Mouse (Mus musculus): ENCODE measurements around the gene Olfr923.

Olfr923 gene

DNA sequence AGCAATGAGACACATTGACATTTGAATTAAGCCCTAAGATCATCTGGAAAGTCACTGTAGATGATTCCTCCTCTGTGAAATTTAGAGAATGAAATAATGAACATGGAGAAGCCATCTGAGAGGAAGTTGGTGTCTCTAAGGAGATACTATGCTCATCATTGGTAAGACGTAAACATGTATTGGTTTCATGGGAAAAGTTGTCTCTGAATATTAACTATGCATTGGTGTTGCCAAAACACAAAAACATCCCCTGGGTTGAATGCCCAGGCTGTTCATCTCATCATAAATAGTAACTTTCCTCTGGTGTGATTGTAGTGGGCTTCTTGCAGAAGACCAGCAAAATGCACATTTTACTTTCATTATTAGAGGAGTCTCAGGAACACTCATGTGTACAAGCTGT is at the start of gene Olfr923:
TSS of gene Olfr923 (plus strand) at position 301 of the 400 bp plus-strand sequence.
- no peak for DNase-seq (ENCODE audit: low read depth, low spot score)

DNA sequence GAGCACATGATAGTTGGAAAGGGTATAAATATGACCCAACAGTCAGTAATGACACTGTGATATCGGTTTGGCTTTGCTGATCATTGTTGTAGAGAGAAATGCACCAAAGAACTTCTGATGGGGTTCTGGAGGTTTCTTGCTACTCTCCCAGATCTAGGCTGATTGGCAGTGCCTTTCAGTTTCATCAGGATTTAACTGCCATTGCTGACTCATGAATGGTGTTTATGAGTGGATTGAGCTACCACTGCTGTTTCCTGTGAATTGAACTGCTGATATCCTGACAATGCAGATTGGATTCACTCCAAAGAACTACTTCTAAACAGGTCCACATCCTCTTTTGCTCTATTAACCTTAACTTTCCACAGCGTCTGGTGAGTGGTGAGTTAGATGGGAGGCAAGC is 33.7 kb upstream of the Olfr923 start:
- no peak for DNase-seq (ENCODE audit: low read depth, low spot score)

DNA sequence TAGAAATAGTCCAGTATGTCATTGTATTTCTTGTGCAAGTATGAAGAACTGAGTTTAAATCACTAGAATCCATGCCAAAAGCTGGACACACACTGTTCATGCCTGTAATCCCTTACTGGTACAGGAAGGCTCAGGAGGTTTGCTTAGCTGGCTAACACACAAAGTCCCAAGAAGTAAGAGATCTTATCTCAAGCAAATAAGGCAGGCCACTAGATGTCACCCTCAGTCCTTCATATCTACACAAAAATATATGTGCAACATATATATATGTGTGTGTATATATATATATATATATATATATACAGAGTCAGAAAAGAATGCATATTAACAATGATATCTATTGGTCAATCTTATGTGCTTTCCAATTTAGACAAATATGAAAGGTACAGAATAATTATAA is 20.6 kb upstream of the Olfr923 start:
- DNase-seq (ENCODE audit: low read depth, low spot score) = peak; percentile 5

DNA sequence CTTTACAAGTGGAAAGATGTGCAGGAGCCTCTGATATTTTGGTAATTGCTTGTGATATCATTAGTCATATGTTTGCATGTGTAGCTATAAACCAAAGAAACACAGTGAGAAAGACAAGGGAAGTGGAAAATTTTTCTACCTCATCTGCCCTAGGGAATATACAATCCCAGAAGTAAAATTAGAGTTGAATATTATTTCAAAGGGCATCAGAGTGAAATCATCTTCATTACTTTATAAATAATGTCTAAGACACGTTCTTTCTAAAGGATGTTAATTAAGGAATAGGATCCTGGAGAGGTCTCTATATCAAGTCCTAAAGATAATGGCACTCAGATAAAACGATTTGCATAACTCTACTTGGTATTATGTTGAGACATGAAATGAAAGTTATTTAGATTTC is 12.0 kb upstream of the Olfr923 start, which contains the start of gene Olfr922:
TSS of gene Olfr922 (plus strand) at position 301 of the 400 bp plus-strand sequence.
- DNase-seq (ENCODE audit: low read depth, low spot score) = no peak

DNA sequence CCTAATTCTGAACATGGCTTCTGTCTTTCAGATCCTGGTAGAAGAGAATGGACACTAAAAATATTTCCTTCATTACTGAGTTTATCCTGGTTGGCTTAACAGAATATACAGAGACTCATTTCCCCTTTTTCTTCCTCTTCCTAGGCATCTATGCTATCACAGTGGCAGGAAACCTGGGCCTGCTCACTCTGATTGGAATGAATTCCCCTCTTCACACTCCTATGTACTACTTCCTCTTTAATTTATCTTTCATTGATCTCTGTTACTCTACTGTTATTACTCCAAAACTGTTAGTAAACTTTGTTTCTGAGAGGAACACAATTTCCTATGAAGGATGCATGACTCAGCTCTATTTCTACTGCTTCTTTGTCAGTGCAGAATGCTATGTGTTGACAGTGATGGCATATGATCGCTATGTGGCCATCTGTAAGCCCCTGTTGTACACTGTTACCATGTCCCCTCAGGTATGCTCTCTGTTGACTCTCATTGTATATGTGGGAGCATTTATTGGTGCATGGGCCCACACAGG is 10.8 kb upstream of the Olfr923 start:
- DNase-seq (ENCODE audit: low read depth, low spot score) = no peak

DNA sequence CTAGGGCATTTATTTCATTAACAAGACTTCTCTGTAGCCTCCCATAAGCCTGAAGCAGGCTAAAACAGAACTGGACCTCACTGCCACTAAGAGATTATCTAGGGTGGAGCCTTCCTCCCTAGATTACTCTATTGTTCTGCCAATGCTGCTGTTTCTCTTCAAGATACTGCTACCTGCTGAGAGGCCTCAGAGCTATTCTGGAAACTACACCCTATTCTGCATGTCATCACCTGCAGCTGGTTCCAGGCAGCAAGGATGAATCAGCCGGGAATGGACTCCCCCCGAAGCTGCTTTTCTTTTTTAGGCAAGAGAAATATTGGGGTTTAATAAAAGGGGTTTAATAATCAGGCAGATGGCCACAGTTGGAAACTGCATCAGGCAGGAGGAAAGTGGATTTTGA is 6.7 kb downstream of the Olfr923 start:
- peak; percentile 86 for DNase-seq (ENCODE audit: low read depth, low spot score)

DNA sequence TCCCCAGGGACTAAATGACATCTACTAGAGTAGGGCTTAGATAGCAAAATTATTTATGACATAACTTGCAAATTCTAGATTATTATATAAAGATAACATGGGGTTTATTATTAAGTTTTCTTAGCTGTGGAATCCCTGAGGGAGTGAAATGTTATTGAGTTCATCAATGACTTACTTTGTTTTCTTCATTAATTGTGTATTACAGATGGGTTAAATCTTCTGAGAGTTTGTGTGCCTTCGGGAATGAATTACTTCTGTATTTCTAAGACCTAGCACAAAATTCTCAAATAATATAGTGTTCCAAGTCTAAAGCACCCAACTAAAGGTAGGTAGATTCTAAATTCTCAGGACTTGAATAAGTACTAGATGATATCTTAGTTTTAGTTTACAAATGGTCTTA is 17.8 kb downstream of the Olfr923 start, which contains the start of gene Olfr924:
TSS of gene Olfr924 (plus strand) at position 301 of the 400 bp plus-strand sequence.
- DNase-seq (ENCODE audit: low read depth, low spot score) = no peak

DNA sequence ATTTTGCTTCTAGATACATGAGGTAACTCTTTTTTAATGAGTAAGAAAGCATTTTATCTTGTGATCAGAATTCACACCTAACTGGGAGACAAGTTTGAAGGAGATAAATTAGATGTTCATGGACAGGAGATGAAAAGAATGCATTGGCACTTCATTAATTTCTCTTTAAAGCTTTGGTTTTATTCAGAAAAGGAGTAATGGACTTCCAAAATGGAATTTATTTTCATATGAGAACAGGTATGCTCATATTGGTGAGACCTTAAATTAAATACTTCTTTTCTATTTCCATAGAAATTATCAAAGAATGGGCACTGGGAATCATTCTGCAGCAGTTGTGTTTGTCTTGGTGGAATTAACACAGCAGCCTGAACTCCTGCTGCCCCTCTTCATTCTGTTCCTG is 28.4 kb downstream of the Olfr923 start, which contains the start of gene Olfr26:
TSS of gene Olfr26 (plus strand) at position 301 of the 400 bp plus-strand sequence.
- no peak for DNase-seq (ENCODE audit: low read depth, low spot score)

DNA sequence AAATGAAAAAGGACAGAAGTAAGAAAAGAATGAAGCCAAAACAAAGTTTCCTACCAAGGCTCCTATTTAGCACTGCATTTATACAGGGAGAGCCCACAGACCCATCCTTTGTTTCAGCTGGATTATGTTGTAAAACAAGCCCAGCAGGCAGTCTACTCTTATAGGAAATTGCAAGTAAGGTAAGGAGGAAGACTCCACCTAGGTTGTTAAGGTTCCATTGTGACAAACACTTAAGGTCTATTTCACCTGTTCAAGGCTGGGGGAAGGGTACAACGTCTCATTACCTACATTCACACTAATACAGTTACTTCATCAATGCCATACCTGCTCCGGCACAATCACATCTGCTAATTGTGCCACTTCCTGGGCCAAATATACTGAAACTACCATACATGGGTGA is 48.5 kb downstream of the Olfr923 start:
- DNase-seq (ENCODE audit: low read depth, low spot score) = peak; percentile 87

DNA sequence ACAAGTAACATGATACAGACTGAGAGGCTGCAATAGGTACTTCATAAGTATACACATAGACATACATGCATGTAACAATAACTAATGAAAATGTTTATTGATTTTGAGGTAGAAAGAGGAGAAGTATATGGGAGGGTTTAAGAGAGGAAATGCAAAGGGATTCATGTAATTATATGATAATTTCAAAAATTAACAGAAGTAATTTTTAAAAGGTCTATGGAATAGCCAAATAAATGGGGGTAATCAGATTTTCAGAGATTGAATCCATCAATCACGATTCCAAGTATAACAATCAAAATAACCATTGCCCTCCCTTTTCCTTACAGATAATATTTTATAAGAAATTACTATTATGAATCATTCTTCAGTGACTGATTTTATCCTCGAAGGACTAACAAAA is 50.5 kb downstream of the Olfr923 start, which contains the start of gene Olfr926:
TSS of gene Olfr926 (plus strand) at position 301 of the 400 bp plus-strand sequence.
- DNase-seq (ENCODE audit: low read depth, low spot score) = no peak

Measured in R1 (cell line).